Mouse (Mus musculus): ENCODE results near the gene Spop. TPM values are rescaled to one million over a fixed set of nuclear protein-coding genes. Genes with fewer than 3 reads are reported as not detected.
A peak's percentile ranks its signal among the peaks of the same experiment; 100 is the strongest.

The Spop gene
- total and polyA plus RNA-seq, 3 experiments, result 28.8 to 70.5 (median 29.2) TPM

- Histone ChIP-seq H3K36me3 (replicated peaks) (no peaks in the 10 kb centered on the region), H3K4me1 (ENCODE audit: insufficient read depth, low read depth, low read length) (peaks cover 16% of the 10 kb centered on the region; the same call in 1 of the 2 replicates), H3K4me3 (ENCODE audit: low read depth, low read length) (no peak overlapping the region), H3K27me3 (ENCODE audit: insufficient read depth, low read length) (peaks cover 56% of the 10 kb centered on the region), H3K9me3 (replicated peaks) (no peaks in the 10 kb centered on the region)
- DNase-seq (ENCODE audit: low spot score) (no peak), ATAC-seq (ENCODE audit: extremely low read depth, insufficient number of reproducible peaks, low FRiP score, poor library complexity, severe bottlenecking) (no peak)
- TF ChIP-seq TAL1 (conservative IDR thresholded peaks at IDR 0.05; ENCODE audit: low read depth, low read length), result no peak
- TF ChIP-seq POLR2AphosphoS5 (IDR thresholded peaks at IDR 0.05; ENCODE audit: insufficient replicate concordance, low read depth, low read length), result no peak
- no peak for TF ChIP-seq GATA2 (IDR thresholded peaks at IDR 0.05; ENCODE audit: borderline replicate concordance, low read depth, low read length)
- no peak for TF ChIP-seq CTCF (IDR thresholded peaks at IDR 0.05; ENCODE audit: low read depth, low read length)
- TF ChIP-seq GATA1 (IDR thresholded peaks at IDR 0.05; ENCODE audit: borderline replicate concordance, low read length), result no peak
Measured at GRCm38 (mm10) chr11:95507785-95508184, 93.9 kb downstream of the Spop start.

GRCm38 (mm10) chr11:95508211-95508926 is 94.5 kb downstream of the Spop start:
- Histone ChIP-seq H3K36me3 (replicated peaks) (no peaks in the 10 kb centered on the region), H3K4me3 (ENCODE audit: low read depth, low read length) (no peak overlapping the region), H3K4me1 (ENCODE audit: insufficient read depth, low read depth, low read length) (peaks cover 16% of the 10 kb centered on the region; the same call in 1 of the 2 replicates), H3K27me3 (ENCODE audit: insufficient read depth, low read length) (peaks cover 56% of the 10 kb centered on the region), H3K9me3 (replicated peaks) (no peaks in the 10 kb centered on the region)
- ATAC-seq (ENCODE audit: extremely low read depth, insufficient number of reproducible peaks, low FRiP score, poor library complexity, severe bottlenecking), result no peak
- no peak for DNase-seq (ENCODE audit: low spot score)
- TF ChIP-seq POLR2AphosphoS5 (IDR thresholded peaks at IDR 0.05; ENCODE audit: insufficient replicate concordance, low read depth, low read length) (no peak), CTCF (IDR thresholded peaks at IDR 0.05; ENCODE audit: low read depth, low read length) (no peak), TAL1 (conservative IDR thresholded peaks at IDR 0.05; ENCODE audit: low read depth, low read length) (no peak), GATA2 (IDR thresholded peaks at IDR 0.05; ENCODE audit: borderline replicate concordance, low read depth, low read length) (no peak), GATA1 (IDR thresholded peaks at IDR 0.05; ENCODE audit: borderline replicate concordance, low read length) (no peak)

- DNase-seq (ENCODE audit: low spot score), result no peak
- Histone ChIP-seq H3K4me1 (ENCODE audit: insufficient read depth, low read depth, low read length) (peaks cover 15% of the 10 kb centered on the region; the same call in 1 of the 2 replicates), H3K4me3 (ENCODE audit: low read depth, low read length) (no peak overlapping the region), H3K9me3 (replicated peaks) (no peaks in the 10 kb centered on the region), H3K36me3 (replicated peaks) (no peaks in the 10 kb centered on the region), H3K27me3 (ENCODE audit: insufficient read depth, low read length) (peaks cover 60% of the 10 kb centered on the region)
- no peak for ATAC-seq (ENCODE audit: extremely low read depth, insufficient number of reproducible peaks, low FRiP score, poor library complexity, severe bottlenecking)
- TF ChIP-seq GATA2 (IDR thresholded peaks at IDR 0.05; ENCODE audit: borderline replicate concordance, low read depth, low read length) (no peak), CTCF (IDR thresholded peaks at IDR 0.05; ENCODE audit: low read depth, low read length) (peak; percentile 45), TAL1 (conservative IDR thresholded peaks at IDR 0.05; ENCODE audit: low read depth, low read length) (no peak), GATA1 (IDR thresholded peaks at IDR 0.05; ENCODE audit: borderline replicate concordance, low read length) (no peak), POLR2AphosphoS5 (IDR thresholded peaks at IDR 0.05; ENCODE audit: insufficient replicate concordance, low read depth, low read length) (no peak)
Measured at GRCm38 (mm10) chr11:95509126-95509717, 95.3 kb downstream of the Spop start.

GRCm38 (mm10) chr11:95510631-95511030 is 96.8 kb downstream of the Spop start:
- DNase-seq (ENCODE audit: low spot score) (no peak), ATAC-seq (ENCODE audit: extremely low read depth, insufficient number of reproducible peaks, low FRiP score, poor library complexity, severe bottlenecking) (no peak)
- peaks cover 19% of the 10 kb centered on the region for H3K4me1 ChIP-seq (ENCODE audit: insufficient read depth, low read depth, low read length)
- H3K36me3 ChIP-seq (replicated peaks), result no peaks in the 10 kb centered on the region
- TF ChIP-seq TAL1 (conservative IDR thresholded peaks at IDR 0.05; ENCODE audit: low read depth, low read length) (no peak), GATA1 (IDR thresholded peaks at IDR 0.05; ENCODE audit: borderline replicate concordance, low read length) (no peak), GATA2 (IDR thresholded peaks at IDR 0.05; ENCODE audit: borderline replicate concordance, low read depth, low read length) (no peak), POLR2AphosphoS5 (IDR thresholded peaks at IDR 0.05; ENCODE audit: insufficient replicate concordance, low read depth, low read length) (no peak), CTCF (IDR thresholded peaks at IDR 0.05; ENCODE audit: low read depth, low read length) (no peak)
- peaks cover 65% of the 10 kb centered on the region for H3K27me3 ChIP-seq (ENCODE audit: insufficient read depth, low read length)
- H3K4me3 ChIP-seq (ENCODE audit: low read depth, low read length), result no peak overlapping the region
- no peaks in the 10 kb centered on the region for H3K9me3 ChIP-seq (replicated peaks)

- DNase-seq (ENCODE audit: low spot score) (no peak), ATAC-seq (ENCODE audit: extremely low read depth, insufficient number of reproducible peaks, low FRiP score, poor library complexity, severe bottlenecking) (no peak)
- Histone ChIP-seq H3K36me3 (replicated peaks) (no peaks in the 10 kb centered on the region), H3K4me3 (ENCODE audit: low read depth, low read length) (no peak overlapping the region), H3K9me3 (replicated peaks) (no peaks in the 10 kb centered on the region), H3K27me3 (ENCODE audit: insufficient read depth, low read length) (peaks cover 69% of the 10 kb centered on the region), H3K4me1 (ENCODE audit: insufficient read depth, low read depth, low read length) (peaks cover 19% of the 10 kb centered on the region)
- no peak for TF ChIP-seq POLR2AphosphoS5 (IDR thresholded peaks at IDR 0.05; ENCODE audit: insufficient replicate concordance, low read depth, low read length)
- no peak for TF ChIP-seq TAL1 (conservative IDR thresholded peaks at IDR 0.05; ENCODE audit: low read depth, low read length)
- TF ChIP-seq GATA2 (IDR thresholded peaks at IDR 0.05; ENCODE audit: borderline replicate concordance, low read depth, low read length), result no peak
- no peak for TF ChIP-seq CTCF (IDR thresholded peaks at IDR 0.05; ENCODE audit: low read depth, low read length)
- TF ChIP-seq GATA1 (IDR thresholded peaks at IDR 0.05; ENCODE audit: borderline replicate concordance, low read length), result no peak
Measured at GRCm38 (mm10) chr11:95511919-95512318, 98.0 kb downstream of the Spop start.

- TF ChIP-seq GATA2 (IDR thresholded peaks at IDR 0.05; ENCODE audit: borderline replicate concordance, low read depth, low read length), result no peak
- no peak for TF ChIP-seq POLR2AphosphoS5 (IDR thresholded peaks at IDR 0.05; ENCODE audit: insufficient replicate concordance, low read depth, low read length)
- no peak for TF ChIP-seq TAL1 (conservative IDR thresholded peaks at IDR 0.05; ENCODE audit: low read depth, low read length)
- TF ChIP-seq GATA1 (IDR thresholded peaks at IDR 0.05; ENCODE audit: borderline replicate concordance, low read length), result no peak
- TF ChIP-seq CTCF (IDR thresholded peaks at IDR 0.05; ENCODE audit: low read depth, low read length), result no peak
- Histone ChIP-seq H3K27me3 (ENCODE audit: insufficient read depth, low read length) (peaks cover 69% of the 10 kb centered on the region), H3K4me1 (ENCODE audit: insufficient read depth, low read depth, low read length) (peaks cover 19% of the 10 kb centered on the region)
Measured at GRCm38 (mm10) chr11:95512383-95512782, 98.5 kb downstream of the Spop start.

More at GRCm38 (mm10) chr11:95512383-95512782, 98.5 kb downstream of the Spop start:
- H3K9me3 ChIP-seq (replicated peaks), result no peaks in the 10 kb centered on the region
- no peak overlapping the region for H3K4me3 ChIP-seq (ENCODE audit: low read depth, low read length)
- DNase-seq (ENCODE audit: low spot score), result no peak
- no peaks in the 10 kb centered on the region for H3K36me3 ChIP-seq (replicated peaks)
- no peak for ATAC-seq (ENCODE audit: extremely low read depth, insufficient number of reproducible peaks, low FRiP score, poor library complexity, severe bottlenecking)

Data from G1E (cell line).